Mouse (Mus musculus): Measurements from ENCODE around the gene Npas3.

Gene Npas3

DNA sequence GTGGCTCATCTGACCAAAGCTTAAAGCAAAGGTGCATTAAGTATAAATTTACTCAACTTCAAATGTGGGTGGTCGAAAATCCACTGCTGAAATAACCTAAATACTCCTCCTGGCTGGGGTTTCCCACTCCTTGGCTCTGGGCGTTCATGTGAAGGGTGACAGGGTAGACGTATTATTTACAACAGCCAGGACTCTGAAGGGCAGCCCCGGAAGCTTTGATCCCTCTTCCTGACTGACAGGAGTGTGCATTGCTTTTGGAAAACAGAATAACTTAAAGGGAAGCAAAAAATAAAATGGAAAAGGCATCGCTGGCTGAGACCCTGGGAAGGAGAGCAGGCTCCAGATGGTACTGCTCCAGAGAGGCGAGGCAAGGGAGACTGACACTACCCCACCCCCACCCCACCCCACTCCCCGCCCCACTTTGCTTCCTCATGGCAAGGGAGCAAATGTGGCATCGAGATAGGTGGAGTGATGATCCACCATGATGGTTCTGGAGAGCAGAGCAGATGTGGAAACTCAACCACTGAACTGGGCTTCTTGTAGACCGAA is 794.6 kb downstream of the Npas3 start:
- in situ Hi-C loops (cut with MboI; ENCODE audit: low sequenced_read_pairs), result no loop called here

DNA sequence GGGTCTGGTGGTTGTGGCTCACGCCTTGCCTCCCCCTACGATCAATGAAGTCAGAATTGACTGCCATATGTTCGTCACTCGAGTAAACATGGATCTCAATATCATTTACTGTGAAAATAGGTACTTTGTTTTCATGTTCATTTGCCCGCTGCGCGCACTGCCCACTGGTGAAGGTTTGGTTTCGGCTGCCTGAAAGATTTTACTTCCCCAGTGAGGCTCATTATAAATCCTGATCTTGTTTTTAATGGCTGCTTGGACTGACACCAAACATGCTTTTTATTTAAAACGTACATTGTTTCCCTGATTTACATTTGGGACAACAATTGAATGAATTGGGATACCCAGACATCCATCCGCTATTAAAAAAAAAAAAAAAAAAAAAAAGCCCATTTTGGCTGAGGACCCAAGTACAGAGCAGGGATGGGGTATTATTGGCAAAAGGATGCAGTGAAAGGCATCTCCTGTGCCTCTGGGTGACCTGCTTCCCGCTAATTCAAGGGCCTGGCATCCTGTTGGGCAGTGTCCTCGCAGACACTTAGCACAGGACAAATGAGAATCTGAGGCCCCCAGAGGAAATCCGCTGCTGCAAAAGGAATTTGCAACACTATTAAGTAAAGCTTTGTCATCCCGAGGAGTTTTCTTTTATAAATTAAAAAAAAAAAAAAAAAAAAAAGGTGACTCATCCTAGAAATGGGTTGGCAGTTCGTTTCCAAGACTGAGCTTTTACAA is 796.3 kb downstream of the Npas3 start:
- in situ Hi-C loops (cut with MboI; ENCODE audit: low sequenced_read_pairs), result no loop called here

DNA sequence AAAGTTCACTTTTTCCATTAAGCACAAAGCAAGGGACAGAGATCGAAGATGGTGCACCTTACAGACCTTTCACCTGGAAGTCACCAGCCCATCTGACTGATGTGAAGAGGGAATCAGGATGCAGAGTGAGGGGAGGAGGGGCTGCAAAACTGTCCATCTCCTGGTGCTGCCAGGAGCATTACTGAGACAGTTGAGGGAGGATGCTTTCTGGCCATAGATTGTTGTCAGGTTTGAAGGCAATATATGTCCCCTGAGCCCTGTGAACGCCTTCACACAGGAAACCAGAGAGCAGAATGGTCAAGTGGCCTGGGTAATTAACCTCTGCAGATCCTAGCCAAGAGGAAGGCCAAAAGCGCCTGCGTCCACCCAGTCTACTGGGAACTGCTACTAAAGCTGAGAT is 796.9 kb downstream of the Npas3 start:
- in situ Hi-C loops (cut with MboI; ENCODE audit: low sequenced_read_pairs), result no loop called here

DNA sequence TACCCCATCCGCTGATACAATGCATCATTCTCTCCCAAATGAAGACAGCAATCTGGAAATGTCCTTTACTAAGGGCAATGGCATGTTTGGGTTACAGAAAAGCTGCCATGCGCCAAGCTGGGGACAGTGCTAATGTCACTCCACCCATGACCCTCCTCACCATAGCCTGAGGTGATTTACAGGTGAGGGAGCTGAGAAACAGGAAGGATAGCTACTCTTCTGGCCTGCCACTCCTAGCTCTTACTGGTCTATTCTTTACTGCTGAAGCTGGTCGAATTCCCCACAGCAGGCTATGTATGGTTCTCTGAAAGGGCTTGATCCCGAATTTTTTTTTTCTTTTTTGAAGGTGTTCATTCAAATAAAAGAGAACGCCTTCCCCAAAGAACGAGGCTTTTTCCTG is 798.3 kb downstream of the Npas3 start:
- in situ Hi-C loops (cut with MboI; ENCODE audit: low sequenced_read_pairs), result no loop called here

DNA sequence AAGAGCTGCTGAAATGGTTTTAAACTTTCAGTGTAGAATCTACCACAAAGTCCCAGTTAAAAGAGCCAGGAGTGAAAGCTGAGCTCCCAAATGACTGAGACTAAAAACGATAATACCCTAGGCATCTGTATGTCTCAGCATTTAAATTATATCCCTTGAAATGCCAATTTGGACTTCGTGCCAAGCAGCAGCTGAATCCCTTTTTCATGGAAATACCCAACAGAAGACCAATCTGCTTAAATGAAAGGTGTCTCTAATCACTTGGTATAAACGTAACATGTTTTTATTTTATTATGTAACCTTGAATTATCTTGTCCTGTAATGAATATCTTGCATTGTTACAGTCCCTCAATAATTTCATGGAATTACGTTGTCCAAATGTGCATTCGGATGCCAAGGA is 799.6 kb downstream of the Npas3 start:
- in situ Hi-C loops (cut with MboI; ENCODE audit: low sequenced_read_pairs), result no loop called here

DNA sequence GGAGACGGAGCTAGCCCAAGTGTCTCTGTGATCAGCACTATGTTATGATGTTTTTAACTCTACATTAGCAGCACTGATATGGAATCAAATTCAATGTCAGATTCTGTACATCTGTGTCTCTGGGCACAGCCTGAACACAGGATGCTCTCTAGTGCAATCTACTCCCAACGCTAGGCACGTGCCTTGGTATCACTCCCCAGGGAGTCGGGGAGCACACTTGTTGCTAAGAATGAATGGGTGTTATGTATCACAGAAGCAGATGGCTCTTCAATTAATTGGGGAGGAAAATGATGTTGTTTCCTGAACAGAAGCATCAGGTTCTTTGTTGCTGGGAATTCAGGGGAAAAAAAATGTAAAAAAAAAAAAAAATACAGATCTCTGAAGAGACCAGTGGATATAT is 801.4 kb downstream of the Npas3 start:
- in situ Hi-C loops (cut with MboI; ENCODE audit: low sequenced_read_pairs), result no loop called here

DNA sequence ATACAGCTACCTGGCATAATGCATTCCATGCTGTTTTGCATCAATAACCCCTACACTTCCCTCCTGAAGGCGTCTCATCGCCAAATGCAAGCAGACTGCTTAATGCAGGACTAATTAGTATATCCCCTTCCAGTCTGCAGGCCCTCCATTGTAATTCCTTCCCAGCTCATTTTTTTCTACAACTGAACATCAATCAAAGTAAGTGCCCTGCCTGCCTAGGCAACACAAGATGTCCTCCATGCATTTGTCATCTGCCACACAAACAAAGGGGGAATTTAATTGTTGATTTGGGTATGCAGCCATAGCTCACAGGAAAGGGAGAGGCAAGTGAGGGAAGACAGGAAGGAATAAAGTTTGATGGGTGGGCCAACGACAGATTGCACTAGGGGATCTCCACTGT is 804.5 kb downstream of the Npas3 start:
- in situ Hi-C loops (cut with MboI; ENCODE audit: low sequenced_read_pairs), result no loop called here

DNA sequence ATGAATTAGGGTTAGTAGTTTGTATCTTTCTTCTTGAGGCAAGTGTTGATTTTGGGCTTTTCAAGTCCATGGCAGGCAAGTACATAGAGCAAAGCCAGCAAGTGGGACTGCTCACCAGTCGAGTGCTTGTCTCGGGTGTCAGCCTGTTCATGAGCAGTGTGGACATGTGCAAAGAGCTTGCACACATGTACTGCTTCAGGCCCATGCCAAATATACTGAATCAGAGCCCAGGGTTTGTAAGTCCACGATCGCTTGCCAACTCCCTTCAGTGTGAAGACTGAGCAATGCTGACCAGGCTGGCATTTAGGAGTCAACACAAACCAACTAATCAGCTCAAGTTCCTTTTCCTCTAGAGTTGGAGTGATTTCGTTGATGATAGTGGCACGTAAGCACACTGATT is 805.1 kb downstream of the Npas3 start:
- in situ Hi-C loops (cut with MboI; ENCODE audit: low sequenced_read_pairs), result no loop called here

DNA sequence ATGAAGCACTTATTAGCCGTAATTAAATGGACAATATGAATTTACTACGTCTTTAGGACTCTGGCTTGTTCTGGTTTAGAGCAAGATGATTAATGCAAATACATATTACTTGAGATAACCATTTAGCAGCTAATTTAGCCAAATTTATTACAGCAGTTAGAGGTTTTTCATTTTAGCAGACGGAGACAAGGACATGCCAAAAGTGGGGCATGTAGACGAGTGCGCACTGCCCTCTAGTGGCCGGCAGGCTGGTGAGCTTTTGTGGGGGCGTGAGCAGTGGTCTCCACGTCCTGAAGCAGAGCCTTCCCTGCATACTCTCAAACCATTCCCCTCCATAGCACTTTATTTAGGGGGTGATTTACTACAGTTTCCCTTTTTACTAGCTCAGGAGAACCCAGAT is 812.3 kb downstream of the Npas3 start:
- in situ Hi-C loops (cut with MboI; ENCODE audit: low sequenced_read_pairs), result no loop called here

DNA sequence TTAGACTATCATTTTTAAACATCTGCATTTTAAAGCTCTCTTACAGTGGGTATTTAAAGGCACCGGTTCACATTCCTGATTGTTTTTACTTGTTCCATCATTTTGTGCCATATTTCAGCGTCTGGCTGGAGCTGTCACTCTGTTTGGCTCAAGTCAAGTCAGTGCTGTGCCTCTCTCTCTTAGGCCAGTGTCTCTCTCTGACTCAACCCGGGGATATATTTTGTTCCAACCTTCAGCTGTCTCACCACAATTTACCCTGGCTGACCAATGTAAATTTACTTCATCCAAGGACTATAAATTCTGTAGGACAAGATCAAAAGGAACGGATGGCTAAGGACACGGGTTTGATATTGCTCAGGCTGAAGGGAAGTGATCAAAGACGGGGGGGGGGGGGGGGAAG is 812.7 kb downstream of the Npas3 start:
- in situ Hi-C loops (cut with MboI; ENCODE audit: low sequenced_read_pairs), result no loop called here

DNA sequence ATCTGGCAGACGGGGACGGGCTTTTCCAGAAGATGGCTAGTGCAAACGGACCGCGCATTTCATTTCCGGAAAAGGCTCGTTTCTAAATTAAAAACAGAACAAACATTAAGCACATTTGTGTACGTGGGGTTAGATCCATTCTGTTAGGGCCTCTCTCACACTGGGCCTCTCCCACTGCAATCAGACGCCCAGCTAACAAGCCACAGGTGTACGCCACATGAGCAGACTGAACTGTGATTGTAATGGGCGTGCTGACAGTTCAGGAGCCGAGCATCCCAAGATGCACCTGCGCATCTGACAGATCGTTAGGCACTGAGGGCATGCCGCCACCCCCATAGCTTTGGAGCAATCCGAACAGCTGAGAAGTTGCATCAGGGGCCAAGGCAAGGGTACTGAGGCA is 816.5 kb downstream of the Npas3 start:
- in situ Hi-C loops (cut with MboI; ENCODE audit: low sequenced_read_pairs), result no loop called here

DNA sequence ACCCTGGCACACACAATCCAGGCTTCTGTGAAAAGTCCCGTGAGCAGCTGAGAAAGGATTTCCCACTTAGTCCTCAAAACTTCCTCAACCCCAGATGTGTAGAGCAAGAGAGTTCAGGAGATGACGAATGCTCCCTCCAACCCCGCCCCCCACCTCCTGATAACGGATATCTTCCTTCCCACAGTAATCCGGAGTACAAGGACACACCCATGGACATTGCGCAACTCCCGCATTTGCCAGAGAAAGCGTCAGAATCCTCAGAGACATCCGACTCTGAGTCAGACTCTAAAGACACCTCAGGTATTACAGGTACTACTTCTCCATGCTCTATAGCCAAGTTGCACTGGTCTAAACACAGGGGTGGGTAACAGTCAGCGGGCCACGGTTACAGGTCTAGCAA is 817.1 kb downstream of the Npas3 start:
- in situ Hi-C loops (cut with MboI; ENCODE audit: low sequenced_read_pairs), result no loop called here

DNA sequence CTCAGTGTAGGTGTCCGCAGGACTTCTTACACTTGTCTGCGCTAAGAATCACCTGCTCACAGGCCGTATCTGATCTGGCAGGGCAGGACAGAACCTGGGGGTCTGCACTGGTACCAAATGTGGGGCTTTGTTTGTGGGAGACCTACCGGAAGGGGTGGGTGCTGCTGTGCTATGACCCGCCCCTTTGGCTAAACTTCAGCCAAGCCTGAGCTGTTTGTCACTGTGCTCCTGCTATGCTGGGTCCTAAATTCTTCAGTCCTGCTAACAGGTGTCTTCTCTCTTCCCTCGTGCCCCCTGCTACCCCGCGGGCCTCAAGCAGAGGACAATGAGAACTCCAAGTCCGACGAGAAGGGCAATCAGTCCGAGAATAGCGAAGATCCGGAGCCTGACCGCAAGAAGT is 818.9 kb downstream of the Npas3 start:
- in situ Hi-C loops (cut with MboI; ENCODE audit: low sequenced_read_pairs), result no loop called here

DNA sequence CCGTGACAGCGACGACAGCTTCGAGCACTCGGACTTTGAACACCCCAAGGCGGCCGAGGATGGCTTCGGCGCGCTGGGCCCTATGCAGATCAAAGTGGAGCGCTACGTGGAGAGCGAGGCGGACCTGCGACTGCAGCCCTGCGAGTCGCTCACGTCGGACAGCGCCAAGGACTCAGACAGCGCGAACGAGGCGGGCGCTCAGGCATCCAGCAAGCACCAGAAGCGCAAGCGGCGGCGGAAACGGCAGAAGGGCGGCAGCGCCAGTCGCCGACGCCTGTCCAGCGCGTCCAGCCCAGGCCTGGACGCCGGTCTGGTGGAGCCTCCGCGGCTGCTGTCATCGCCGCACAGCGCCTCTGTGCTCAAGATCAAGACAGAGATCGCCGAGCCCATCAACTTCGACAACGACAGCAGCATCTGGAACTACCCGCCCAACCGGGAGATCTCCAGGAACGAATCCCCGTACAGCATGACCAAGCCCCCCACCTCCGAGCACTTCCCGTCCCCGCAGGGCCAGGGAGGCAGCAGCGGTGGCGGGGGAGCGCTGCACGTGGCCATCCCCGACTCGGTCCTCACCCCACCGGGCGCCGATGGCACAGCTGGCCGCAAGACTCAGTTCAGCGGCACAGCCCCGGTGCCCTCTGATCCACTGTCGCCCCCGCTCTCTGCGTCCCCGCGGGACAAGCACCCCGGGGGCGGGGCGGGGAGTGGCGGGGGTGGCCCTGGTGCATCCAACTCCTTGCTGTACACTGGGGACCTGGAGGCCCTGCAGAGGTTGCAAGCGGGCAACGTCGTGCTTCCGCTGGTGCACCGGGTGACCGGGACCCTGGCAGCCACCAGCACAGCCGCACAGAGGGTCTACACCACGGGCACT is 819.6 kb downstream of the Npas3 start:
- in situ Hi-C loops (cut with MboI; ENCODE audit: low sequenced_read_pairs), result no loop called here

DNA sequence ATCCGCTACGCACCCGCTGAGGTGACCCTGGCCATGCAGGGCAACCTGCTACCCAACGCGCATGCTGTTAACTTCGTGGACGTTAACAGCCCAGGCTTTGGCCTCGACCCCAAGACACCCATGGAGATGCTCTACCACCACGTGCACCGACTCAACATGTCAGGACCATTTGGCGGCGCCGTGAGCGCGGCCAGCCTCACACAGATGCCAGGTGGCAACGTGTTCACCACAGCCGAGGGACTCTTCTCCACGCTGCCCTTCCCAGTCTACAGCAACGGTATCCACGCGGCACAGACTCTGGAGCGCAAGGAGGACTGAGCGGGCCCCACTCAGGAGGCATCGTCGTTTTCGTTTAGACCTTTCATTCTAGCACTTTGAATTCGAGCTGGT is 820.3 kb downstream of the Npas3 start:
- in situ Hi-C loops (cut with MboI; ENCODE audit: low sequenced_read_pairs), result no loop called here

DNA sequence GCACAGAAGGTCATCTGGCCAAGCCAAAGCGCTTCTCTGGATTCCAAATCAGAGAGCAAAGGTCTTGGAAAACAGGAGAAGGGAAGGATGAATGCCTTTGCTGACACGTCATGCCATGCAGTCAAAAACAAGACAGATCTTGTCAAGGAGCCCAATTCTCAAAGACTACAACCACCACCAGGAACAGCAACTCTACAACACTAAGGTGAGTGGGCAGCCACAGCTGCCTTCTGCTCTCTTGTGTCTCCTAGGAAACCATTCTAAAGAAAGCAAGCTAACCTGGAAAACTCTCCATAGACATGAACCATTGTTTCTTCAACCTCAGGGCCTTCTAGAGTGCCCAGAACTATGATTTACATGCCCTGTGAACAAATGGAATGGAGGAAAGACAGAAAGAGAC is 825.5 kb downstream of the Npas3 start:
- in situ Hi-C loops (cut with MboI; ENCODE audit: low sequenced_read_pairs), result no loop called here

DNA sequence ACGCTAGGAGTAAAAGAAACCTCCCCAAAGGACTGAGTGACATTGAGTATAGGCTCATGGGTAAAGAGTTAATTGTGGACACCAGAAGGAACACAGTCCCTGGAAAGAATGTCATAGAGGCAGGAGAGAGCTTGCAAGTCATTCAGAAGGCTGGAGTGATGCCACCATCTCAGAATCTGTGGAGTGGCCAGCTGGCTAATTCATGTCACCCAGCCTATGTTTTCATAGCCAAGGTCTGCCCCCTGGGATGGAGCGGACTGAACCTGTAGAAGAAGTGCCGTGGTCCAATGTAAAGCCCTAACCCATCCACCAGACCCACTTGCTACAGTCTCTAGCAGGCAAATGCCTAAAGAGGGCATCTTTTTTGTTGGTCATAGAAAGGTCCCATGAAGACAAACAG is 832.5 kb downstream of the Npas3 start:
- in situ Hi-C loops (cut with MboI; ENCODE audit: low sequenced_read_pairs), result no loop called here

DNA sequence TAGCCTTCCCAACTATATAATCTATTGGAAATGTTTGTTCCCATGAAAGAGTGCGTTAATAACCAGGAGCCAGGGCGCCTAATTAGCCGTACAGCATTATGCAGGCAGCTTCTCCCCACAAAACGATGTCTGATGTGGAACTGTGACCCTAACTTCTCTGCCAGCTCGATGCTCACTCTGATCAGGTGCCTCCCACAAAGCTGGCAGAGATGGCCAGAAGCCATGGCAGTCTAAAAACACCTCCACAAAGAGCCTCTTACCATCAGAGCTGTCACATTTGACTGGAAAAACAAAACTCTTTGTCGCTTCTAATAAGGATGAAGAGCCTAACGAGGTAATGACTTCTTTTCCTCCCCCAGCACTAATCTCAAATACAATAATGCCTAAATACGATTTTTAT is 845.3 kb downstream of the Npas3 start:
- in situ Hi-C loops (cut with MboI; ENCODE audit: low sequenced_read_pairs), result no loop called here

DNA sequence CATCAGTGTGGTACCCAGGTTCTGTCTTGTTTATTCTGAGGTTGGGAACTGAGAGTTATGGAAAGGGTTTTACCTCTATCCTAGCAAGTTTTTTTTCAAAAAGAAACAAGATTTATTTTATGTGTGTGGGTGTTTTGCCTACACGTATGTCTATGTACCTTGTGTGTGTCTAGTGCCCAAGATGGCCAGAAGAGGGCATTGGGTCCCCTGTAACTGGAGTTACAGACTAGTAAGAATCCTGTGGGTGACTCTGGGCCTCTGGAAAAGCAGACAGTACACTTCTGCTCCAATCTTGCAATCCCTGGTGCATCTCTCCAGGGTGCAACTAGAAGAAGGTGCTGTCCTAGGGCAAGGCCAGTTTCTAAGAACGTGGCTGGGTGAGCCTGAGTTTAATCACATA is 848.0 kb downstream of the Npas3 start:
- in situ Hi-C loops (cut with MboI; ENCODE audit: low sequenced_read_pairs), result no loop called here

DNA sequence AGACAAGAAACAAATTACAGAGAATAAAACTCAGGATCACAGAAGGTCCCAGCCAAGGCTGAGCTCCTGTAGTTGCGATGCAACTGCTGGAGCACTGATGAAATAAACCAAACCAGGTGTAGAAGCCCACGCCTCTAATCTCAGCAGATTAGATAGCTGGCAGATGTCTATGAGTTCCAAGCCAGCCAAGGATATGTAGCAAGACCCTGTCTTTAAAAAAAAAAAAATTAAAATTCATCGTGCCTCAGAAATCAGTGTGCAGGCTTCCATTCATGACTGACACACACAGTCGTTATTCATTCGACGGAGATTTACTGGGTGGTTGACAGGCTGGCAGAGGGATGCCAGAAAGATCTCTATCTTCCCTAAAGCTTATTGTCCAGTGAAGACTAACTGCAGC is 849.7 kb downstream of the Npas3 start:
- in situ Hi-C loops (cut with MboI; ENCODE audit: low sequenced_read_pairs), result no loop called here

DNA sequence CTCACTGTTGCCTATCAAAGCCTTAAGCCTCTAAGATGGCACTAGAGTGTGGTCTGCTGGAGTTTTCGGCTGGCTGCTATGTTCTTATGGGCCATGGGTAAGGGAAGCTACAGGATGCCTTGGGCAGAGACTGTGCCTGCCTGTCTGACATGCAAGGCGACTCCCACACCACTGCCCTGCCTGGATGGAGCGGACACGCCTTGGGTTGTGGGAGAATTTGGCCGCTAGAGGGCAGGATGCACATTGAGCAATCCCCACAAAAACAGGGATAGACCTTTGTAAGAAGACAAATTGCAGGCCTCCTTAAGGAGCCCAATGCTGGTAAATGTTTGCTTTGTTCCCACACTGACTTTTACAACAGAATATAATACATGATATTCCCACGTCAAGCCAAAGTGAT is 850.3 kb downstream of the Npas3 start:
- in situ Hi-C loops (cut with MboI; ENCODE audit: low sequenced_read_pairs), result no loop called here

DNA sequence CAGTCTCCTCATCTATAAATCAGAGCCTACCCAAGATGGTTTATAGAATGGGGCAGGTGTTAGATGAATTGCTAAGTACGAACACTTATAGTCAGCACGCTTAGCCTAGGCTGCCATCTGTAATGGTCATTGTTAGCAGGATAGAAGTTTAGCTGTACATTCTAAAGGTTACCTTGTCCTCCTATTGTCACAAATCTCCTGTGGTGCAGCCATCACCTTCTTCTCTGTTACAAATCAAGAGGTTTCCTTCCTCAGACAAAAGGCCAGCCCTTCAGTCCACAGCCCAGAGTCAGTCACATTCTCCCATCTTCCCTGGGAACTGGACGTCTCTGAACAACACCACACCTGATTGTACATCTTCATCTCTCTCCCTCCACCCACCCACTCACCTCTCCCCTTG is 851.0 kb downstream of the Npas3 start:
- in situ Hi-C loops (cut with MboI; ENCODE audit: low sequenced_read_pairs), result no loop called here
